In genomic region chr8:123352786-123353185, GRCm38 (mm10) we compare ENCODE assay signal across 9 mouse cellular contexts. TPM values are rescaled to one million over a fixed set of nuclear protein-coding genes. Genes with fewer than 3 reads are reported as not detected.
DNase-seq lines count a peak whose midpoint lies in the region; ATAC-seq and TF ChIP-seq lines count a peak whose summit lies in the region.
"Had no signal": no experiment of that assay in that cellular context is flagged by ENCODE, and none has a peak within 500 bp of the region (broad histone marks: within the 10 kb centered on the region; RNA-seq: fewer than 3 reads in every experiment).

No protein-coding gene starts in this region.

- 42% methylated on average over 13 of the region's 13 CpGs for WGBS in spleen, adult 2 months
- 61% methylated on average over 13 of the region's 13 CpGs for WGBS in embryonic facial prominence, embryonic 11.5 days
- 30% methylated on average over 13 of the region's 13 CpGs for WGBS in midbrain, postnatal 0 days

- H3K4me1 ChIP-seq in spleen, adult 2 months (ENCODE audit: control insufficient read depth, insufficient read depth, insufficient read length): no peaks in the 10 kb centered on the region
- peaks cover 3% of the 10 kb centered on the region; the same call in 1 of the 2 replicates for H3K4me1 ChIP-seq in embryonic facial prominence, embryonic 11.5 days (ENCODE audit: control insufficient read depth, insufficient read depth, low read length)
- no peaks in the 10 kb centered on the region for H3K4me1 ChIP-seq in midbrain, postnatal 0 days (ENCODE audit: insufficient read depth, low read length)

- H3K27me3 ChIP-seq in spleen, adult 2 months (ENCODE audit: control insufficient read depth, insufficient read depth, low read length): peaks cover 6% of the 10 kb centered on the region; the same call in 1 of the 2 replicates
- H3K27me3 ChIP-seq in embryonic facial prominence, embryonic 11.5 days (ENCODE audit: control insufficient read depth, insufficient read depth, low read length): no peaks in the 10 kb centered on the region
- no peaks in the 10 kb centered on the region for H3K27me3 ChIP-seq in midbrain, postnatal 0 days (ENCODE audit: insufficient read depth, low read length)

- H3K4me3 ChIP-seq in spleen, adult 2 months (ENCODE audit: extremely low read depth, insufficient read depth, insufficient read length): no peak overlapping the region
- H3K4me3 ChIP-seq in embryonic facial prominence, embryonic 11.5 days (ENCODE audit: low read depth, low read length): no peak overlapping the region
- H3K4me3 ChIP-seq in layer of hippocampus, adult 2 months: no peak overlapping the region
- no peak overlapping the region for H3K4me3 ChIP-seq in midbrain, postnatal 0 days (ENCODE audit: low read depth, low read length)

- H3K4me2 ChIP-seq in embryonic facial prominence, embryonic 11.5 days (ENCODE audit: low read depth, low read length): no peak overlapping the region
- H3K4me2 ChIP-seq in midbrain, postnatal 0 days (ENCODE audit: low read depth, low read length, poor library complexity, severe bottlenecking): no peak overlapping the region

- H3K27ac ChIP-seq in spleen, adult 2 months (ENCODE audit: insufficient read depth, low read length): no peak overlapping the region
- H3K27ac ChIP-seq in embryonic facial prominence, embryonic 11.5 days (replicated peaks; ENCODE audit: low read depth, low read length): no peak overlapping the region
- no peak overlapping the region for H3K27ac ChIP-seq in layer of hippocampus, adult 2 months
- H3K27ac ChIP-seq in midbrain, postnatal 0 days (ENCODE audit: low read depth, low read length): no peak overlapping the region
- H3K27ac ChIP-seq: macrophage had no signal

- DNase-seq in cerebellum, postnatal 36 days: peak; percentile 28 to 38
- no peak for DNase-seq in cerebellum, adult 9-11 months
- DNase-seq in spleen, adult 2 months (ENCODE audit: low read depth in 1 of 2, low spot score in 2 of 2): no peak
- no peak for DNase-seq in spleen, postnatal 36 days (ENCODE audit: low spot score in 2 of 2)
- peak; percentile 38 for DNase-seq in embryonic facial prominence, embryonic 11.5 days (ENCODE audit: low spot score)
- DNase-seq in layer of hippocampus, adult 2 months (ENCODE audit: low spot score in 2 of 2): peak in 1 of 2 experiments; percentile 50
- peak; percentile 70 for DNase-seq in midbrain, postnatal 0 days (ENCODE audit: low spot score)
- DNase-seq in yolk sac, embryonic 10.5 days (ENCODE audit: low spot score): no peak

- H3K36me3 ChIP-seq in spleen, adult 2 months (ENCODE audit: control insufficient read depth, insufficient read depth, low read length): no peaks in the 10 kb centered on the region
- no peaks in the 10 kb centered on the region for H3K36me3 ChIP-seq in embryonic facial prominence, embryonic 11.5 days (replicated peaks; ENCODE audit: control insufficient read depth, insufficient read depth, low read depth, low read length)
- peaks cover 29% of the 10 kb centered on the region for H3K36me3 ChIP-seq in midbrain, postnatal 0 days (ENCODE audit: insufficient read depth, low read length)

- H3K9ac ChIP-seq in embryonic facial prominence, embryonic 11.5 days (replicated peaks; ENCODE audit: low read length): no peak overlapping the region
- no peak overlapping the region for H3K9ac ChIP-seq in midbrain, postnatal 0 days (replicated peaks; ENCODE audit: low read length, poor library complexity, severe bottlenecking)

- peak; percentile 25; the same call in 1 of the 2 replicates for TF ChIP-seq CTCF in spleen, adult 2 months (IDR thresholded peaks at IDR 0.05; ENCODE audit: extremely low read depth, insufficient read depth, insufficient read length, insufficient replicate concordance)
- TF ChIP-seq CTCF in layer of hippocampus, adult 2 months (conservative IDR thresholded peaks at IDR 0.05): peak; percentile 72
- TF ChIP-seq CTCF in midbrain, postnatal 0 days (IDR thresholded peaks at IDR 0.05): peak; percentile 79

- no peak for ATAC-seq in embryonic facial prominence, embryonic 11.5 days (replicated peaks; ENCODE audit: insufficient number of reproducible peaks, low FRiP score, low TSS enrichment, low read depth)
- ATAC-seq in midbrain, postnatal 0 days (ENCODE audit: low FRiP score): 0 out of 2 replicates have a peak, but pooled peaks have one; percentile 27

- TF ChIP-seq POLR2A in spleen, adult 2 months (IDR thresholded peaks at IDR 0.05; ENCODE audit: low read depth, low read length): no peak

- H3K9me3 ChIP-seq in embryonic facial prominence, embryonic 11.5 days (replicated peaks; ENCODE audit: control insufficient read depth, low read length): no peaks in the 10 kb centered on the region
- no peaks in the 10 kb centered on the region for H3K9me3 ChIP-seq in midbrain, postnatal 0 days (ENCODE audit: low read length)

RNA-seq across cellular contexts. Expression of gene Spire2, which starts 20.3 kb away (rescaled TPM):
- polyA plus RNA-seq in spleen, adult 2 months (2012; rRNA removed): 0.88 and 1.1 TPM in 2 replicates
- 3.1 and 3.4 TPM in 2 replicates for polyA plus RNA-seq in embryonic facial prominence, embryonic 11.5 days (2014; fragmentation: Nextera tagmentation; extraction: Ambion mirVana)
- 10 to 100 TPM; 15.8 to 17.4 TPM for total RNA-seq in layer of hippocampus, adult 2 months (2021)
- total RNA-seq in midbrain, postnatal 0 days (2014; rRNA removed): 35.7 and 44.1 TPM in 2 replicates
- polyA plus RNA-seq in midbrain, postnatal 0 days (2015; fragmentation: Nextera tagmentation; extraction: Ambion mirVana): 28.0 and 28.2 TPM in 2 replicates
- polyA plus RNA-seq: macrophage had no signal

RNA-seq across cellular contexts. Expression of gene Tcf25, which starts 20.8 kb away (rescaled TPM):
- polyA plus RNA-seq in spleen, adult 2 months (2012; rRNA removed): 137 and 149 TPM in 2 replicates
- 151 TPM in 2 replicates for polyA plus RNA-seq in embryonic facial prominence, embryonic 11.5 days (2014; fragmentation: Nextera tagmentation; extraction: Ambion mirVana)
- 100 to 1,000 TPM; 459 to 497 TPM for total RNA-seq in layer of hippocampus, adult 2 months (2021)
- total RNA-seq in midbrain, postnatal 0 days (2014; rRNA removed): 538 and 541 TPM in 2 replicates
- polyA plus RNA-seq in midbrain, postnatal 0 days (2015; fragmentation: Nextera tagmentation; extraction: Ambion mirVana): 413 and 416 TPM in 2 replicates

RNA-seq across cellular contexts. Expression of gene Fanca, which starts 34.4 kb away (rescaled TPM):
- 55.7 and 76.1 TPM in 2 replicates for polyA plus RNA-seq in spleen, adult 2 months (2012; rRNA removed)
- polyA plus RNA-seq in embryonic facial prominence, embryonic 11.5 days (2014; fragmentation: Nextera tagmentation; extraction: Ambion mirVana): 29.5 and 34.6 TPM in 2 replicates
- total RNA-seq in layer of hippocampus, adult 2 months (2021): 1 to 10 TPM; 1.7 to 2.8 TPM
- 4.2 and 17.6 TPM in 2 replicates for total RNA-seq in midbrain, postnatal 0 days (2014; rRNA removed)
- 3.0 and 3.3 TPM in 2 replicates for polyA plus RNA-seq in midbrain, postnatal 0 days (2015; fragmentation: Nextera tagmentation; extraction: Ambion mirVana)

RNA-seq across cellular contexts. Expression of gene Mc1r, which starts 54.1 kb away (rescaled TPM):
- polyA plus RNA-seq in spleen, adult 2 months (2012; rRNA removed): not detected in 2 replicates
- polyA plus RNA-seq in embryonic facial prominence, embryonic 11.5 days (2014; fragmentation: Nextera tagmentation; extraction: Ambion mirVana): not detected in 2 replicates
- total RNA-seq in layer of hippocampus, adult 2 months (2021): not detected
- total RNA-seq in midbrain, postnatal 0 days (2014; rRNA removed): 0.22 TPM in 1 of 2 replicates, not detected in the other
- 0.09 TPM in 1 of 2 replicates, not detected in the other for polyA plus RNA-seq in midbrain, postnatal 0 days (2015; fragmentation: Nextera tagmentation; extraction: Ambion mirVana)
- polyA plus RNA-seq: macrophage had no signal

RNA-seq across cellular contexts. Expression of gene Tubb3, which starts 58.4 kb away (rescaled TPM):
- 2.7 and 3.9 TPM in 2 replicates for polyA plus RNA-seq in spleen, adult 2 months (2012; rRNA removed)
- 199 and 248 TPM in 2 replicates for polyA plus RNA-seq in embryonic facial prominence, embryonic 11.5 days (2014; fragmentation: Nextera tagmentation; extraction: Ambion mirVana)
- 100 to 1,000 TPM; 249 to 277 TPM for total RNA-seq in layer of hippocampus, adult 2 months (2021)
- 3,827 and 3,963 TPM in 2 replicates for total RNA-seq in midbrain, postnatal 0 days (2014; rRNA removed)
- polyA plus RNA-seq in midbrain, postnatal 0 days (2015; fragmentation: Nextera tagmentation; extraction: Ambion mirVana): 1,921 and 2,058 TPM in 2 replicates
- polyA plus RNA-seq: macrophage had no signal

Comparison
In these comparisons a context has a peak if more than half of its experiments do, and no peak if none do; other contexts are left out.
1. DNase-seq: peak in cerebellum, postnatal 36 days (2 of 2), embryonic facial prominence, embryonic 11.5 days (single experiment) and midbrain, postnatal 0 days (single experiment); none in cerebellum, adult 9-11 months (single experiment), spleen, adult 2 months (0 of 2), spleen, postnatal 36 days (0 of 2) and yolk sac, embryonic 10.5 days (single experiment).
2. CTCF ChIP-seq: peak in every context shown above with its lines; median percentile 79 in midbrain, postnatal 0 days; 72 in layer of hippocampus, adult 2 months; 25 in spleen, adult 2 months.